Comparison of ENCODE assay signal across 17 mouse cellular contexts in the genomic region with DNA sequence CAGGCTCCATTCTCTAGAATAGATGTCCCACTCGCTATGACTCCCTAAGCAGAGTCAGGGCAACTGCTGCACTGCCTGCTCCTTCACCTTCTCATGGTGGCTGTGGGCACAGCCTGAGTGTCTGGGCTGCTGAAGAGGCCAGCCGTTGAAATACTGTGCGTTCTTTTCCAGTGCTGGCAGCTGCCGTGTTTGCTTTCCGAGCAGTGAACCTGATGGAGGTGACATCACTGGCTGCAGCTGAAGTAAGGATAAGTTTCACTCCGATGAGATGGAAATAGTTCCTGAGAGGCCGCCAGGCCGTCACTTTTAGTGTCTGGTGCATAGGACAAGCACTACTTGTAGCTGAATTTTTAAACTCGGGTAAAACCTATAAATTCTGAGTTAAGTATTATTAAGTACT.
A peak's percentile ranks its signal among the peaks of the same experiment; 100 is the strongest.
DNase-seq lines count a peak whose midpoint lies in the region; ATAC-seq lines count a peak whose summit lies in the region.
"Had no signal": no experiment of that assay in that cellular context is flagged by ENCODE, and none has a peak within 500 bp of the region (broad histone marks: within the 10 kb centered on the region; RNA-seq: fewer than 3 reads in every experiment).

No protein-coding gene starts in this region.

- 0 out of 2 replicates have a peak overlapping the region, but pooled peaks have one; percentile 47 for H3K27ac ChIP-seq in heart, embryonic 15.5 days
- H3K27ac ChIP-seq: embryonic facial prominence, embryonic 12.5 days; kidney, postnatal 0 days; layer of hippocampus, adult 2 months; stomach, postnatal 0 days had no signal

- no peaks in the 10 kb centered on the region for H3K9me3 ChIP-seq in heart, embryonic 15.5 days (replicated peaks)
- H3K9me3 ChIP-seq: embryonic facial prominence, embryonic 12.5 days had no signal

- WGBS in heart, embryonic 15.5 days: 41% methylated on average over 9 of the region's 9 CpGs

- H3K4me1 ChIP-seq in heart, embryonic 15.5 days (replicated peaks): peaks cover 4% of the 10 kb centered on the region; the same call in 1 of the 2 replicates
- H3K4me1 ChIP-seq: embryonic facial prominence, embryonic 12.5 days had no signal

- peaks cover 11% of the 10 kb centered on the region for H3K36me3 ChIP-seq in heart, embryonic 15.5 days

- H3K4me2 ChIP-seq in heart, embryonic 15.5 days: no peak overlapping the region
- H3K4me2 ChIP-seq: embryonic facial prominence, embryonic 12.5 days; liver, embryonic 11.5 days had no signal

- no peaks in the 10 kb centered on the region for H3K27me3 ChIP-seq in heart, embryonic 15.5 days
- H3K27me3 ChIP-seq: embryonic facial prominence, embryonic 12.5 days; Patski had no signal

- H3K9ac ChIP-seq in heart, embryonic 15.5 days: no peak overlapping the region
- H3K9ac ChIP-seq: embryonic facial prominence, embryonic 12.5 days had no signal

- no peak overlapping the region for H3K4me3 ChIP-seq in heart, embryonic 15.5 days
- H3K4me3 ChIP-seq: embryonic facial prominence, embryonic 12.5 days; layer of hippocampus, adult 2 months had no signal

- ATAC-seq in heart, embryonic 15.5 days (replicated peaks; ENCODE audit: insufficient number of reproducible peaks, insufficient read depth, low FRiP score, low read depth): no peak
- ATAC-seq: Patski had no signal

- no peak for DNase-seq in heart, adult 11 months
- DNase-seq in lung, adult 18-20 months: peak; percentile 18 to 49
- no peak for DNase-seq in lung, postnatal 10 days
- DNase-seq in gastrocnemius, postnatal 25 days: peak; percentile 81
- DNase-seq in skeletal muscle tissue, adult 2 months (ENCODE audit: low read depth, low spot score): peak; percentile 91
- DNase-seq in thymus, postnatal 4 days: no peak
- no peak for DNase-seq in embryo, embryonic 10.5 days (ENCODE audit: low spot score)
- DNase-seq: B cell, adult 2 months; cerebellum, postnatal 25 days; midbrain, embryonic 14.5 days had no signal

Comparison
In these comparisons a context has a peak if more than half of its experiments do, and no peak if none do; other contexts are left out.
1. DNase-seq: peak in lung, adult 18-20 months (2 of 2), gastrocnemius, postnatal 25 days (single experiment) and skeletal muscle tissue, adult 2 months (single experiment); none in heart, adult 11 months (single experiment), lung, postnatal 10 days (single experiment), thymus, postnatal 4 days (single experiment) and embryo, embryonic 10.5 days (single experiment).